In the genomic region with DNA sequence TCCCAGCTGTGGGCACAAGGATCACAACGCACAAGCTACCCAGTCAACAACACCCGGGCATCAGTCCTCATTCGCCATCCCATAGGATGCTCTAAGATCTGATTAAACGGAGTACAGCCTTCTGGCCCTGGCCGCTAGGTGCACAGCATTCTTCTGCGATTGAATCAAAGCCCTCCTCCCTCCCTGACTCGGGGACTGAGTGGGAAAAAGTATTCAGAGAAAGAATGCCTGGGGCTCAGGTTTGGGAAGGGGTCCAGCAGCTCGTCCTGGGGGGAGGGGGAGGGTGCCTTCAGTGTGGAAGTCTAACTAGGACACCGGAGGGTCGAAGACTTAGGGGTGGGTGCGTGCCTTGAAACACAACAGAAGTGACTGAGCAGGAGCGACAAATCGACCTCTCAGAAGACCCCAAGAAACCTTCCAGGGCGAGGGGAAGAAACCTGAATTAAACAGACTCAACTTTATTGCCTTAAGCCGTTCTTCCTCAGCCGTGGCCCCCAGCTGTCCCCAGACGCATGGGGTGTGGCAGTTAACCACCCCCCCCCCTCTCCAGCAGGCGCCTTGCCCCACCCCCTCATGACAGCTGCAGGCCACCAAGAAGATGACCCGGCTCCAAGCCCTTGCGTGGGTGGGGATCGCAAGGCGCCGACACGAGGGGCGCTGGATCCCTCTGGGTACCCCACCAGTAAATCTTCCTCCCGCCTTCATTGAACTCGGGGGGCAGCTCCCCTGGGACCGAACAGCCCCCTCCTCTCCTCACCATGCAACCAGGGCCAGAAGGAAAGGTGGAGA, we compare ENCODE assay signal across 8 mouse cellular contexts. TPM values are rescaled to one million over a fixed set of nuclear protein-coding genes. Genes with fewer than 3 reads are reported as not detected.
A peak's percentile ranks its signal among the peaks of the same experiment; 100 is the strongest.
DNase-seq lines count a peak whose midpoint lies in the region; ATAC-seq and TF ChIP-seq lines count a peak whose summit lies in the region.

No protein-coding gene starts in this region.

- H3K9ac ChIP-seq in kidney, postnatal 0 days (ENCODE audit: low read depth, low read length), result peak overlapping the region; percentile 54
- peak overlapping the region; percentile 60 for H3K9ac ChIP-seq in heart, embryonic 12.5 days
- peak overlapping the region; percentile 56; the same call in 1 of the 2 replicates for H3K9ac ChIP-seq in liver, embryonic 11.5 days (ENCODE audit: low read depth, low read length)

- H3K36me3 ChIP-seq in kidney, postnatal 0 days (ENCODE audit: insufficient read depth, low read length), result no peaks in the 10 kb centered on the region
- H3K36me3 ChIP-seq in heart, embryonic 12.5 days, result no peaks in the 10 kb centered on the region
- H3K36me3 ChIP-seq in liver, embryonic 11.5 days (ENCODE audit: control insufficient read depth, insufficient read depth, low read length), result no peaks in the 10 kb centered on the region

- peak overlapping the region; percentile 98 for H3K4me2 ChIP-seq in kidney, postnatal 0 days (ENCODE audit: low read length)
- H3K4me2 ChIP-seq in heart, embryonic 12.5 days, result peak overlapping the region; percentile 100
- peak overlapping the region; percentile 99 for H3K4me2 ChIP-seq in liver, embryonic 11.5 days

- H3K9me3 ChIP-seq in kidney, postnatal 0 days (replicated peaks; ENCODE audit: low read length), result no peaks in the 10 kb centered on the region
- 0 out of 2 replicates have a peak, but pooled peaks cover 2% of the 10 kb centered on the region for H3K9me3 ChIP-seq in heart, embryonic 12.5 days (replicated peaks)
- H3K9me3 ChIP-seq in liver, embryonic 11.5 days (ENCODE audit: control insufficient read depth, low read length), result no peaks in the 10 kb centered on the region

- H3K27me3 ChIP-seq in kidney, postnatal 0 days (ENCODE audit: insufficient read depth, low read length), result no peaks in the 10 kb centered on the region
- peaks cover 25% of the 10 kb centered on the region for H3K27me3 ChIP-seq in heart, embryonic 12.5 days (replicated peaks)
- peaks cover 35% of the 10 kb centered on the region for H3K27me3 ChIP-seq in liver, embryonic 11.5 days (replicated peaks; ENCODE audit: control insufficient read depth, insufficient read depth, low read length)

- H3K4me3 ChIP-seq in kidney, postnatal 0 days (replicated peaks; ENCODE audit: low read depth, low read length), result peak overlapping the region; percentile 52
- peak overlapping the region; percentile 54 for H3K4me3 ChIP-seq in heart, embryonic 12.5 days
- H3K4me3 ChIP-seq in liver, embryonic 11.5 days (ENCODE audit: low read depth, low read length), result peak overlapping the region; percentile 64

- WGBS in kidney, postnatal 0 days, result 2% methylated on average over 26 of the region's 28 CpGs
- whole genome bisulfite sequencing in heart, embryonic 12.5 days, result 4% methylated on average over 28 of the region's 28 CpGs
- WGBS in liver, embryonic 11.5 days, result 5% methylated on average over 28 of the region's 28 CpGs

- peak; percentile 64 for DNase-seq in kidney, postnatal 0 days (ENCODE audit: low spot score)
- DNase-seq in kidney, adult 11 months, result no peak
- no peak for DNase-seq in liver, embryonic 11.5 days (ENCODE audit: low spot score)
- DNase-seq in retina, postnatal 1 day, result peak; percentile 60
- no peak for DNase-seq in cerebellum, postnatal 25 days

- 0 out of 2 replicates have a peak, but pooled peaks cover 6% of the 10 kb centered on the region for H3K4me1 ChIP-seq in kidney, postnatal 0 days (replicated peaks; ENCODE audit: insufficient read depth, low read length)
- H3K4me1 ChIP-seq in heart, embryonic 12.5 days (replicated peaks), result peaks cover 16% of the 10 kb centered on the region
- peaks cover 13% of the 10 kb centered on the region for H3K4me1 ChIP-seq in liver, embryonic 11.5 days (replicated peaks; ENCODE audit: control insufficient read depth, insufficient read depth, low read length)

- ATAC-seq in kidney, postnatal 0 days (replicated peaks; ENCODE audit: low FRiP score, low read depth), result peak; percentile 27; the same call in 1 of the 2 replicates
- peak; percentile 21; the same call in 1 of the 2 replicates for ATAC-seq in common myeloid progenitor, adult 5-6 weeks (replicated peaks; ENCODE audit: low read depth, poor library complexity, severe bottlenecking)
- ATAC-seq in heart, embryonic 12.5 days (ENCODE audit: insufficient number of reproducible peaks, low FRiP score), result peak; percentile 35; the same call in 1 of the 2 replicates
- ATAC-seq in liver, embryonic 11.5 days (replicated peaks; ENCODE audit: low FRiP score), result no peak
- ATAC-seq in CD4-positive, CD25-positive, alpha-beta regulatory T cell, adult 4 months, result no peak

- TF ChIP-seq CTCF in kidney, postnatal 0 days (IDR thresholded peaks at IDR 0.05; ENCODE audit: low read depth), result peak; percentile 39; the same call in 1 of the 2 replicates

- no peak overlapping the region for H3K27ac ChIP-seq in kidney, postnatal 0 days
- H3K27ac ChIP-seq in heart, embryonic 12.5 days (ENCODE audit: poor library complexity, severe bottlenecking), result no peak overlapping the region
- no peak overlapping the region for H3K27ac ChIP-seq in liver, embryonic 11.5 days (ENCODE audit: low read depth, low read length)

RNA-seq across cellular contexts. Expression of gene Sync, which starts 0.5 kb away (rescaled TPM):
- 0.63 and 0.78 TPM in 2 replicates for polyA plus RNA-seq in kidney, postnatal 0 days (2015; fragmentation: Nextera tagmentation; extraction: Ambion mirVana)
- not detected in 2 replicates for total RNA-seq in common myeloid progenitor, adult 5-6 weeks (2017)
- 1.1 and 1.3 TPM in 2 replicates for polyA plus RNA-seq in heart, embryonic 12.5 days (2016; fragmentation: Nextera tagmentation; extraction: Ambion mirVana)
- 0.36 and 0.40 TPM in 2 replicates for polyA plus RNA-seq in liver, embryonic 11.5 days (2014; fragmentation: Nextera tagmentation; extraction: Ambion mirVana)
- polyA plus RNA-seq in CD4-positive, CD25-positive, alpha-beta regulatory T cell, adult 4 months (2017; shearing (Covaris generic)), result under 1 TPM in 1 of 2 experiments, not detected in 1; 0.46 TPM

RNA-seq across cellular contexts. Expression of gene C77080, which starts 25.7 kb away (rescaled TPM):
- 9.8 and 11.3 TPM in 2 replicates for polyA plus RNA-seq in kidney, postnatal 0 days (2015; fragmentation: Nextera tagmentation; extraction: Ambion mirVana)
- total RNA-seq in common myeloid progenitor, adult 5-6 weeks (2017), result 0.15 and 1.1 TPM in 2 replicates
- 1.2 and 1.6 TPM in 2 replicates for polyA plus RNA-seq in heart, embryonic 12.5 days (2016; fragmentation: Nextera tagmentation; extraction: Ambion mirVana)
- 1.2 and 1.6 TPM in 2 replicates for polyA plus RNA-seq in liver, embryonic 11.5 days (2014; fragmentation: Nextera tagmentation; extraction: Ambion mirVana)
- polyA plus RNA-seq in CD4-positive, CD25-positive, alpha-beta regulatory T cell, adult 4 months (2017; shearing (Covaris generic)), result under 1 TPM; 0.20 to 0.27 TPM

RNA-seq across cellular contexts. Expression of gene Rbbp4, which starts 48.3 kb away (rescaled TPM):
- 339 and 363 TPM in 2 replicates for polyA plus RNA-seq in kidney, postnatal 0 days (2015; fragmentation: Nextera tagmentation; extraction: Ambion mirVana)
- total RNA-seq in common myeloid progenitor, adult 5-6 weeks (2017), result 120 and 139 TPM in 2 replicates
- 342 TPM in 2 replicates for polyA plus RNA-seq in heart, embryonic 12.5 days (2016; fragmentation: Nextera tagmentation; extraction: Ambion mirVana)
- polyA plus RNA-seq in liver, embryonic 11.5 days (2014; fragmentation: Nextera tagmentation; extraction: Ambion mirVana), result 318 and 355 TPM in 2 replicates
- 100 to 1,000 TPM; 252 to 315 TPM for polyA plus RNA-seq in CD4-positive, CD25-positive, alpha-beta regulatory T cell, adult 4 months (2017; shearing (Covaris generic))

RNA-seq across cellular contexts. Expression of gene Zbtb8os, which starts 48.6 kb away (rescaled TPM):
- polyA plus RNA-seq in kidney, postnatal 0 days (2015; fragmentation: Nextera tagmentation; extraction: Ambion mirVana), result 55.9 and 60.8 TPM in 2 replicates
- total RNA-seq in common myeloid progenitor, adult 5-6 weeks (2017), result 59.1 and 73.1 TPM in 2 replicates
- 46.7 and 51.1 TPM in 2 replicates for polyA plus RNA-seq in heart, embryonic 12.5 days (2016; fragmentation: Nextera tagmentation; extraction: Ambion mirVana)
- polyA plus RNA-seq in liver, embryonic 11.5 days (2014; fragmentation: Nextera tagmentation; extraction: Ambion mirVana), result 42.2 and 53.9 TPM in 2 replicates
- 10 to 100 TPM; 79.6 to 86.0 TPM for polyA plus RNA-seq in CD4-positive, CD25-positive, alpha-beta regulatory T cell, adult 4 months (2017; shearing (Covaris generic))

Comparison
In these comparisons a context has a peak if more than half of its experiments do, and no peak if none do; other contexts are left out.
1. DNase-seq: peak in kidney, postnatal 0 days (single experiment) and retina, postnatal 1 day (single experiment); none in kidney, adult 11 months (single experiment), liver, embryonic 11.5 days (single experiment) and cerebellum, postnatal 25 days (0 of 2).
2. ATAC-seq: peak in kidney, postnatal 0 days (single experiment), common myeloid progenitor, adult 5-6 weeks (single experiment) and heart, embryonic 12.5 days (single experiment); none in liver, embryonic 11.5 days (single experiment) and CD4-positive, CD25-positive, alpha-beta regulatory T cell, adult 4 months (single experiment).
3. Peak in every context shown above with its lines, with median percentiles within 50 percentile points of each other: H3K4me2 ChIP-seq, H3K4me3 ChIP-seq and H3K9ac ChIP-seq.